Comparison of ENCODE assay signal across 8 mouse cellular contexts in the genomic region with DNA sequence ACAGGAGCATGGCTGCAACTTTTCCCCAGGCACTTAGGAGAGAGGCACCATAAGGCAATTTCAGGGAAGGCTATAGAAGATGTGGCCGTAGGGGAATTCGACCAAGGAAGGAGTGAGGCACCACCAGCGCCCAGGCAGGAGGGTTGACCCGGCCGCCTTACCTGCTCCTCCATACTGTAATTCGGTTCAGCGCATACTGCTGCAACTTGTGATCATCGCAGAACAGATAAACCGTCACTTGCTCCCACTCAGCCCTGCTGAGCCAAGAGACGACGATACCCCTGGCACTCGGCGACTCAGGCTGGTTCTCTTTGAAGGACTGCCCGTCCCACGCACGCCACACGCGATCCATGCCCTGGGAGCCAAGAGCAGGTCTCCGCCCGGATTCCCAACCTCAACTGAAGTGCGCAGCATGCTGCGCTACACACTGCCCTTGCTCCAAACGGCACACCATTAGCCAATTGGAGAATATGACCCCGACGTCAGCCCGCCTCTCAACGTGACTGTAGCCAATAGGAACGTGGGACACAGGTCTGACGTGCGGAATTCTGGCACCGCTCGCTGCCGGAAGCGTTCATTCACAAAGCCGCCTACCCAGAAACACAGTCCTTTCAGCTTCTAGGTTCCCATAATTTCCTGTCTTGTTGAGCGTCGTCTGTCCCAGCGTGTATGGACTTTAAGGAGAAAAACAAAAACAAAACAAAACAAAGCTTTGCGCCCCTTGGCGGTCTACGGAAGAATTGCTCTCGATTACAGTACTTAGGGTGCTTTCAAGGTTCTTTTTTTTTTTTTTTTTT. TPM values are rescaled to one million over a fixed set of nuclear protein-coding genes. Genes with fewer than 3 reads are reported as not detected.
DNase-seq lines count a peak whose midpoint lies in the region; ATAC-seq and TF ChIP-seq lines count a peak whose summit lies in the region.

A gene (minus strand): TSS at position 466 of the 797 bp plus-strand sequence.

- no peak for TF ChIP-seq EP300 in lung, postnatal 0 days (IDR thresholded peaks at IDR 0.05)

- peak within 1 kb of the TSS; percentile 60 for H3K4me3 ChIP-seq in hindbrain, embryonic 10.5 days
- peak within 1 kb of the TSS; percentile 48 for H3K4me3 ChIP-seq in lung, postnatal 0 days (ENCODE audit: low read depth, low read length)

- H3K4me1 ChIP-seq in hindbrain, embryonic 10.5 days (replicated peaks): peaks cover 5% of the 10 kb centered on the region; the same call in 1 of the 2 replicates
- H3K4me1 ChIP-seq in lung, postnatal 0 days (ENCODE audit: insufficient read depth, low read depth, low read length): no peaks in the 10 kb centered on the region

- 19% methylated on average over 42 of the region's 42 CpGs for WGBS in hindbrain, embryonic 10.5 days
- WGBS in lung, postnatal 0 days: 13% methylated on average over 42 of the region's 42 CpGs

- peak; percentile 91 for DNase-seq in MN1 (ENCODE audit: low spot score)
- peak; percentile 93 for DNase-seq in cerebellum, adult 9-10 months
- DNase-seq in hindbrain, embryonic 10.5 days (ENCODE audit: low spot score): peak; percentile 89
- DNase-seq in layer of hippocampus, adult 9-11 months: peak; percentile 94
- peak; percentile 94 for DNase-seq in lung, postnatal 0 days (ENCODE audit: low spot score)
- peak; percentile 76 for DNase-seq in ovary, postnatal 14 days (ENCODE audit: low spot score)
- DNase-seq in thymus, postnatal 14 days: peak; percentile 90

- H3K27me3 ChIP-seq in hindbrain, embryonic 10.5 days (ENCODE audit: insufficient read depth, poor library complexity, severe bottlenecking): peaks cover 5% of the 10 kb centered on the region; the same call in 1 of the 2 replicates
- H3K27me3 ChIP-seq in lung, postnatal 0 days (replicated peaks; ENCODE audit: insufficient read depth, low read length): no peaks in the 10 kb centered on the region

- peak; percentile 53 for TF ChIP-seq CTCF in lung, postnatal 0 days (IDR thresholded peaks at IDR 0.05)

- H3K9me3 ChIP-seq in hindbrain, embryonic 10.5 days: no peaks in the 10 kb centered on the region
- no peaks in the 10 kb centered on the region for H3K9me3 ChIP-seq in lung, postnatal 0 days (ENCODE audit: low read length)

- ATAC-seq in frontal cortex, adult (ENCODE audit: low TSS enrichment): peak; percentile 99
- peak; percentile 100 for ATAC-seq in lung, postnatal 0 days

- H3K36me3 ChIP-seq in hindbrain, embryonic 10.5 days: peaks cover 10% of the 10 kb centered on the region
- no peaks in the 10 kb centered on the region for H3K36me3 ChIP-seq in lung, postnatal 0 days (ENCODE audit: insufficient read depth, low read length)

- peak within 1 kb of the TSS; percentile 58 for H3K4me2 ChIP-seq in lung, postnatal 0 days (replicated peaks; ENCODE audit: low read depth, low read length)

- peak within 1 kb of the TSS; percentile 74 for H3K27ac ChIP-seq in hindbrain, embryonic 10.5 days
- H3K27ac ChIP-seq in lung, postnatal 0 days (ENCODE audit: low read length): peak within 1 kb of the TSS; percentile 66

- H3K9ac ChIP-seq in lung, postnatal 0 days (replicated peaks; ENCODE audit: low read depth): peak within 1 kb of the TSS; percentile 48; the same call in 1 of the 2 replicates

RNA-seq across cellular contexts. Expression of the gene that starts here (rescaled TPM):
- 58.1 and 71.7 TPM in 2 replicates for polyA plus RNA-seq in hindbrain, embryonic 10.5 days (2016; fragmentation: Nextera tagmentation; extraction: Ambion mirVana)
- 28.9 and 32.7 TPM in 2 replicates for polyA plus RNA-seq in lung, postnatal 0 days (2015; fragmentation: Nextera tagmentation; extraction: Ambion mirVana)

Comparison
In these comparisons a context has a peak if more than half of its experiments do, and no peak if none do; other contexts are left out.
1. Peak in every context shown above with its lines: DNase-seq, ATAC-seq, H3K4me3 ChIP-seq and H3K27ac ChIP-seq.